Mouse (Mus musculus) frontal cortex, postnatal 14 days (tissue): ENCODE results near the gene Amh.

Source experiments
- DNase-seq, 2 experiments: peaks; one replicate each; pipeline ENCODE4 v3.0.0; 2022; ENCODE audit warnings: low spot score in 2 of 2

Gene Amh

GRCm38 (mm10) chr10:80856908-80857307 lies 51.9 kb downstream of the Amh start:
- DNase-seq = no peak
